Mouse (Mus musculus) urinary bladder, postnatal 14 days (tissue): ENCODE results near the gene Nudt21.

Experiments used
- DNase-seq: peaks from one replicate; pipeline ENCODE4 v3.0.0; 2021; ENCODE audit warnings: low spot score

The Nudt21 gene

DNA sequence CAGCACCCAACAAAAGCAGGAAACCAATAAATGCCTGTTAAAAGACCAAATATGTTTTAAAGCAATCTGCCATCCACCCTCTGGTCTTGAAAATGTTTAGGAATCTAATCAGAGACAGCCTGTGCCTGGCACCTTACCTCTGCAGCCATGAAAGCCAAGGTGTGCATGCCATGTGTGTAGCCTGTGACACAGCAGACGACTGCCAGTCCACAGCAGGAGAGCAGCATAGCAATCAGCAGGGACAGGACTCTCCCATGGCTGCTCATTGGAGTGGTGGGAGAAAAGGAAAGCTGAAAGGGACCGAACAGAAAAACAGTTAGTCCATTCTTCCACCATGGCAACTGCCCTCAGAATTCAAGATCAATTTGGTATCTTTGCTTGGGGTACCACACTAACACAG, 37.9 kb downstream of the Nudt21 start:
- no peak for DNase-seq

- DNase-seq: no peak
These were observed 47.1 kb downstream of the Nudt21 start for GRCm38 (mm10) chr8:93989739-93990138.

DNA sequence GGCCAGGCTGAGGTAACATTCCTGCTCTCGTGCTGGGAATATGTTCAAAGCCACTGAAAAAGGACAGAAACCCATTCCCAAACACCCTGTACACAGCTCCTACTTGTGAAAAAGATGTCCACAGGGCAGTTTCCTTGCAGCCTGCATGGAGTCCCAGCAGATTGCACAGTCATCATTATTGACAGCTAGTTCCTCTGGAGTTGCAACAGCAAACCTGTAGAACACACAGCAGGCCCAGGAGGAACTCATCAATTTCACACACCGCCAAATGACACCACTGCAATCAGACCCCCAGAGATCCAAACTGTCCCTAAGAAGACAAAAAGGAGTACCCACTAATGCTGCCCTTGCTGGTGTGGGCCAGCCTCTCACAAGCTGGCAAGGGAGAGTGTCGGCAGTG, 52.1 kb downstream of the Nudt21 start:
- DNase-seq: no peak

DNA sequence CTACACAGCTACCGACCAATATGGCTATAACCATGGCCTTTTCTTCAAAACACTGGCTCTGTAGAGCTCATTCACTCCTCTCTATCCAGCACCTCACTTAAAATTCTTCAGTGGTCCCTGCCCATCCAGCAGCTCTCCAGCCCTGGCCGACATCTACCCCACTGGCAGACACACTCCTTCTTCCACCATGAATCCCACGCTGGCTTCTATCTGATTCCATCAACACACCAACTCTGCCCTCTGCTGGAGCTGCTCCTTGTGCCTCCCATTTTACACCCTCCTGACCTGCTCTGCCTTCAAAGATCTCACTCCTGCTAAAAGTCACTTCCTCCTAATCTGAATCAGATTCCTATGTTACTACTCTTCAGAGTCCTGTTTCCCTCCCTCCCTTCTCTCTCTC, 53.0 kb downstream of the Nudt21 start:
- DNase-seq: no peak

DNA sequence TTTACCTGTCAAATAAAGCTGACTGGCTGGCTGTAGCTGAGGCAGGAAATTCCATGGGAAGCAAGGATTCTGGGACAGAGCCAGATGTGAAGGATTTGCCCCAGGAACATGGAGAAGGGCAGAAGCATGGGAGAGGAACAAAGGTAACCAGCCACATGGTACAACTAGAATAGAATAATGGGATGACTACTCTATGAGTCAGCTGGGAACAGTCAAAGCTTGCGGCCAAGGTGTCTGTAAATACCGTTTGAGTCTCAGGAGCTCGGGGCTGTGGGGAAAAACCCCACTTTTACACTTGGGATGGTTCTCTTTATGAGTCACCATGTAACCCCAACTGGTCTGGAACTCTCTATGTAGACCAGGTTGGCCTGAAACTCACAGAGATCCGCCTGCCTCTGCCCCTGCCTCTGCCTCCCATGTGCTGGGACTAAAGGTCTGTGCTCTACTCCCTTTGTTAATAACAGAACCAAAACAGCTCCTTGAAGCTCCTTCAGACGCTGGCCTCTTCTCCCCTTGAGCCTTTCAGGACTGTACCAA, 55.1 kb downstream of the Nudt21 start:
- no peak for DNase-seq

- no peak for DNase-seq
These were observed 56.7 kb downstream of the Nudt21 start for GRCm38 (mm10) chr8:93980141-93980540.

DNA sequence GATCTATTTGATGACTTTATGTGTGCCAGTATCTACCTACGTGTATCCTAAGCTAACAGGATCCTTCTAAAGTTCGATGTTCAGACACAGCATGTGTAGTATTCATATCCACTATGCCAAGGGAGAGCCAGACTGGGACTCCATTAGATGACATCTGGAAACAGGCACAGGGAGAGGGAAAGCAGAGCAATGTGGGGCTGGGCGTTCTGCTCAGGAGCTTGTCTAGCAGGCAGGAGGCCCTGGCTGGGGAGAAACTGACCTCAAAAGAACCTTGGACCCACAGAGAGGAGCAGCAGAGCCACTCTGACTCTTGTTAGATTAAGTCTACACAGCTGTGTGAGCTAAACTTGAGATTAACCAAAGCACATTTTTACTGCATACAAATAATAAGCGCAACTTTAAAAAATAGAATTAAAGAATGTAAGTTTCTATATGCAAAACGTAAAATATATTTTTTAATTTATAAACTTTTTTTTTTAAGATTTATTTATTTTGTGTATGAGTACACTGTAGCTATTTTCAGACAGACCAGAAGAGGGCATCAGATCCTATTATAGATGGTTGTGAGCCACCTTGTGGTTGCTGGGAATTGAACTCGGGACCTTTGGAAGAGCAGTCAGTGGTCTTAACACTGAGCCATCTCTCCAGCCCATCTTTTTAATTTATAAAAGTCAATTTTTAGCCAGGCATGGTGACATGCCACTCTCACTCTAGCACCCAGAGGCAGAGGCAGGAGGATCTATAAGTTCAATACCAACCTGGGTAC, 60.2 kb downstream of the Nudt21 start:
- no peak for DNase-seq

GRCm38 (mm10) chr8:93975358-93975757, 61.5 kb downstream of the Nudt21 start:
- DNase-seq: no peak

DNA sequence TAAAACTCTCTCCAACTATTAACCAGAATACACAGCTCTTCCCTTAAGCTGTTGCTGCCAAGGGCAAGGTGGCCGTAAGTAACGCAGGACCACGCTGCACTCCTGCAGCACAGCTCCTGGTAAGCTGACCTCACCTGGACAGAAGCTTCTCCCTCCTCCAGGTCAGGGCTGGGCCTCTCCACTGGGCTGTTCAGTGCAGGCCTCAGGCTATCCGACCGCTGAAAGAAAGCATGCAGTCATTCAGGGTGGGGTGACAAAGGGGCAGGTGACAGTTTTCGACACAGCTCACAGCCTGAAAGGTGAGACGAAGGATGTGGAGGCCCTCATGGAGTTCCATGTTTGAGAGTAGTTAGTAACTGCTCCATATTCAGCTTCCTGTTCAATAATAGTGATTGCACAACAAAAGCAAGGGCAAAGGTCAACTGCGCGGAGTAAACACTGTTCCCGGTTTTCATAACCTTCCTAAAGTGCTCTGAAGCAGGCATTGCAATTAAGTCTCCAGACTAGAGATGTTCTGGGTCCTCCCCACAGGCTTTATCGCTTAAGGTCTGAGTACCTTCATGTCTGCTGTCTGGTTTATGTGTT, 62.1 kb downstream of the Nudt21 start:
- no peak for DNase-seq

GRCm38 (mm10) chr8:93973831-93974375, 62.9 kb downstream of the Nudt21 start:
- DNase-seq: no peak

GRCm38 (mm10) chr8:93972971-93973734, 63.7 kb downstream of the Nudt21 start:
- no peak for DNase-seq

DNA sequence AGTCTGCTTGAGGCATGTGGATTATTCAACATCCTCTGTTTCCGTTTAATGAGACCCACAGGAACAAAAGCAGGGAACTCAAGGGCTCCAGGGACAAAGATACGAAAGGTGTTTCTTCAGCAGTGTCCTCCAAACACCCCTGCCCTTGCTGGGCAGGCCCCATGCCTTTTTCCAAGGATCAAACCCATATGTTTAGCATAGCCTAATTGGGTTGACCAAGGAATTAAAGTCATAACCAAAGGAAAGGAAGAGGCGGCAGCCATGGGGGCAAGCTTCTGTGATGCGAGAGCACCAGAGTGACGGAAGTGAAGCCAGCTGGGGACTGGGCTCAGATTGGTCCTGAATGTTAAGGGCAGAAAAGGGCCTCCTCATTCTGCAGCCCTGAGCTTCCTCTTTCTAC, 64.6 kb downstream of the Nudt21 start:
- no peak for DNase-seq

GRCm38 (mm10) chr8:93971451-93971850, 65.4 kb downstream of the Nudt21 start:
- no peak for DNase-seq

DNA sequence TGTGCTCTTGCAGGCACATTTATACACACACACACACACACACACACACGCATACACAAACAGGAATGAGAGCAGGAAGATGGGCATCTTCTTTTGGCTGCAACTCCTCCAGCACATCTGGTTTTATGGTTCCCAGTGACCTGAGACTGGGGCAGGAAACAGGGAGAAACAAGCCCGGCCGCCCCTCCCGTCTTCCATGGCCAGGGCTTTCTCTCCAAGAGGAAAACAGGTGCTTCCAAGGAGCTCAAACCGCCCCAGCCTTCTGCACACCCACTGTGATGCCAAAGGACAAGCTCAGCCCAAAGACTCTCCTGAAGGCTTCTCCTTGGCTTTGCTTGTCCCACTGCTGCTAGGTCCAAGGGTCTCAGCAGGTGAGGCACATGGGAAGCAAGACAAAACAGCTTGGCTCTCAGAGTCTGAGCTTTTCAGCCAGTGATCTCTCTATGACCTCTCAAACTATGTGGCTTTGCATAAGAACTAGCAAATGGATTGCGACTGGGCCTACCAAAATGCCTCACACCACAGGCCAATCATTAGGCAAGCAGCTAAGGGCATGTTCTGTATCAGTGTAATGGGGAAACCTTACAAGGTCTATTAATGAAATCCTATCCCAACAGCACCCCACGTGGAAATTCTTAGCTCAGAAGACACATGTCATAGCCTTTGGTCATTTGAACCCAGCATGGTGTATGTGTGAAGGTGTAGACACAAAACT, 67.0 kb downstream of the Nudt21 start:
- no peak for DNase-seq

- DNase-seq: no peak
These were observed 68.5 kb downstream of the Nudt21 start for GRCm38 (mm10) chr8:93968293-93968692.
